Mouse (Mus musculus): Measurements from ENCODE around the gene Elp4.

DNA sequence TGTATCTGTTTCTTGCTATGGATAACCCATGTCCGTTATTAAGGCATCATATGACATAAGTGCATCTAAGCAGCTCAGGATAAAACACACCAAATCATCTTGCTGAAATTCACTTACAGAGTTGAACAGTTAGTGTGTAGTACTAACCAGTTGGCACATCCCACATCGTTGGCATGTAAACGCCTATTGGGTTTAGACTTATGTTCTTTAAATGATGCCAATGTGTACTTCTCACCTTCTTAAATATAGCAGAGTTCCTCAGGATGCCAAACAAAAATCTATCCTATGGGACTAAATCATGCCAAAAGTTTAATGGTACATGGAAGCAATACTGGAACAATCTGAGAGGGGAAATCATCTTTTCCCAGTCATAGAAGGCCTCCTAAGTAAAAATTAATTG, 173.7 kb downstream of the Elp4 start:
- TF ChIP-seq GATA1 (IDR thresholded peaks at IDR 0.05; ENCODE audit: borderline replicate concordance, low read length) = no peak
- no peak for TF ChIP-seq FLI1 (IDR thresholded peaks at IDR 0.05; ENCODE audit: low read length)

Data from megakaryocyte, embryonic 14.5 days (primary cell).